Mouse (Mus musculus) erythroid progenitor cell, adult 5-6 weeks (primary cell): Measurements from ENCODE around the gene Gpc6. TPM values are rescaled to one million over a fixed set of nuclear protein-coding genes. Genes with fewer than 3 reads are reported as not detected.

Experiments
- ATAC-seq: replicated peaks from 2 replicates; pipeline ENCODE4 v1.8.0; 2016; ENCODE audit warnings: moderate number of reproducible peaks, mild to moderate bottlenecking, moderate TSS enrichment, inconsistent platforms; ENCODE audit not compliant: poor library complexity, low FRiP score, severe bottlenecking
- total RNA-seq, 2 experiments: library from RNA; stranded (forward) in 1 of 2; stranded (reverse) in 1 of 2; fragments of 150-400 nt in 1 of 2; fragments of 186-747, 209-891 nt in 1 of 2; gene quantifications; 2 replicates each; pipeline versions ENCODE4 v1.2.3 to v1.2.4; 2015 to 2017; ENCODE audit warnings: low replicate concordance in 2 of 2

Gpc6 gene
- total RNA-seq, 2 experiments from 2014 or later: not detected

DNA sequence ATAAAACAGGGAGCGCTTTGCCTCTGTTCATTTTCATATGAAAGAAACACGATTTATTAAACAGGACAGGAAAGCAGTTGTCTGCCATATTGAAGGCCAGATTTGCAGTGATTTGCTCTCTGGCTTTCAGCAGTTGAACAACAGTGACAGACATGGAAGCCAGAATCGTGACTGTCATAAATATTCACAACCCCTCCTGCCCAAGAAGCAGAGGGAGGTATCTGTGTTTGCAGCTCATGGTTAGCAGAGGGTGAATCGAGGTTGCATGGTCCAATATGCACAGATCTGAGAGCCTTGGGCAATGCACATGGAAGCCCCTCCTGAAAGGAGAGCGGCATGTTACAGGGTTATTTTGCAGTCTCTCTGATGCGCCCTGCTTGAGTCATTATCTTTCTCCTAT is 730.3 kb downstream of the Gpc6 start:
- no peak for ATAC-seq

DNA sequence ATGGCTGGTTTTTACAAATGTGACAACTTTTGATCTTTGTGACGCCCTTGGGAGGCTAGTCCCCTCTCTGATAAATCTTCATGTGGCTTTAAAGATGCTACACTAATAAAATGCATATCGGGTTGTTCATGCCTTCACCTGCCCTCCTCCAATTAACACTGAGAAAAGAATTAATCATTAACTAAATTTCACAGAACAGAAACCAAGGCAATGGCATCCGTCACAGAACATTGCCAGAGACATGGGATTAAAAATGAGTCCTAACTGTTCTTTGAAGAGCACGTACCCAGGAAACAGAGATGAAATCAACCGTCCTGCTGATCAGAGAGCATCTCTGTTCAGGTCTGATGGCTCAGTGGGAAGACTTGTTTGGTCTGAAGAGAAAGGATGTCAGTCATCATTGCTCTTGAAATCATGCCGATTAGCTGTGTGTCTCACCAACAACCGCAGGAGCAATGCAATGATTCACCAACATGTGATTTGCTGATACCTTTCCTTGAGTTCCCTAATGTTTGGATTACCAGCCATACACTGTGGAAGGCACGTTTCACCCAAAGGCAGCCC is 734.2 kb downstream of the Gpc6 start:
- ATAC-seq: no peak

DNA sequence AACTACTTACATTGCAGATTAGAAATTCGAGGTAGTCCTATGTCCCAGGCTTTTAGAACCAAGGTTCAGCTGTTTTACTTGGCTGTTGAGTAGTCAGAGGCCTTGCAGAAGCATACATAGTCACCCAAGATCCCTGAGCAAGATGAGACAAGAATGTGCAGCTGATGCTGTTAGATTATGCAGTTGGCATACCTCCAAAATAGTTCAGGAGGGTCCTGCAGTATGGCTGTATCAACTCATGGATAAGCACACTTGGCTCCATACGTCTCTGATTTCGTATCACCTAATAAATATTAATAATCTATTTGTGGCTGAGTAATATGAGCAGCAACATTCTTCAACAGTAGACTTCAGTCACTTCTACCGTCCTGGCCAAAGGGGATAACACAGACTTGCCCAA is 737.1 kb downstream of the Gpc6 start:
- ATAC-seq: no peak

DNA sequence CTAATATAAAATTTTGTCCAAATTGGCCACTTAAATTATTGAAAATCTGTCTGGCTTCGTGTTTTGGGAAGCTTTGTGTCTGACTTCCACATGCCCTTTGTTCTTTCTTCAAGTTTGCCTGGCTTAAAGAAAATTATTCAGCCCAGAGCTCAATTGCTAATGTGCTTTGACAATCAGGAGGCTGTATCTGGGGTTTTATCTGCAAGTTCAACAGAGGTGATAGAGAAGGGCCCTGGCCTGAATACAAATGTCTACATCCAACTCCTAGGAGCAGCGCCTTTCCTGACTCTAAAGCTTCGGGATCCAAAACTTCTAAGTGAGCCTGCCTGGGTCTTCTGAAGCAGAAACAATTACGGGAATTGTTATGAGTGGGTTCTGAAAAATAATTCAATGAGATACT is 739.7 kb downstream of the Gpc6 start:
- ATAC-seq: no peak

GRCm38 (mm10) chr14:117666126-117666525 is 741.0 kb downstream of the Gpc6 start:
- no peak for ATAC-seq

GRCm38 (mm10) chr14:117673541-117673940 is 748.4 kb downstream of the Gpc6 start:
- no peak for ATAC-seq

GRCm38 (mm10) chr14:117674482-117674881 is 749.4 kb downstream of the Gpc6 start:
- no peak for ATAC-seq

DNA sequence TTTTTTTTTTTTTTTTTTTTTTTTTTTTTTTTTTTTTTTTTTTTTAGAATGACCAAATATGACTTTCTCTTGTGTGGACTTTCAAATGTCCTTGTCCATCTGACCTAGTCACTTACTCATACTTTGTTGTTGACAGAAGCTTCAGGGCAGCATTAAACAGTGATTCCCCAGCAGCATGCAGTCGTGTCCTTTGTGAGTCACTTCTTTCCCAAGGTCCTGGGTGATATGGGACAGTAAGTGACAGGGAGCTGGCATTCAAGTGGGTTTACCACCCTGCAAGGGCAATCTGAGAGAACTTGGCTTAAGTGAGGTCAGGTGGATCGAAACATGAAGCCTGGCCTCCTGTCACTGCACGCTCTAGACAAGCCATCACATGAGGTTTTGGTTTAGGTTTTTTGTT is 754.8 kb downstream of the Gpc6 start:
- no peak for ATAC-seq

DNA sequence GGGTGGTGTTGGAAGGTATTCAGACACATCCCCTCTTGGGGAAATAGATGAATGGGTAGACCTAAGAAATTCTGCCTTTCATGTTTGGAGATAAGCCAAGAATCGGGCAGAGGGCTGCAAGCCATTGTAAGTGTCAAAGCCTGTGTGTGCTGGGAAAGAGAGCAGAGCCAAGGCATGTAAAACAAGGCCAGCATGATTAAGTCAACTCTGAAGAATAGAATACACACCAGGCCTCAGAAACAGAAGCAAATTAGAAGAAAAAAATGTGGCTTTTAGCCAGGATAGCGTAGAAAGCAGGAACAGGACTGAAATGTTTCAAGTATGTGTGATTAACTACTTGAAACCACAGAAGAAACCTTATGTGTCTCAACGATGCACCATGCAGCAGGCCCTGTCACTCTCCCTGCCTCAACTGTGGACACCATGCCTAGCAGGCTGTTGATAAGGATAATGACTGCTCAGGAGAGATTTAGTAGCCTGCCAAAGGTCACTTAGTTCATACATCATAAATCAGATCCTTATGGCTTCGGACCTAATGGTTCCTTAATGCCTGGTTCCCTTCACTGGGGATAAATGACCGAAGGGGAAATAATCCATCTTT is 756.3 kb downstream of the Gpc6 start:
- ATAC-seq: no peak

DNA sequence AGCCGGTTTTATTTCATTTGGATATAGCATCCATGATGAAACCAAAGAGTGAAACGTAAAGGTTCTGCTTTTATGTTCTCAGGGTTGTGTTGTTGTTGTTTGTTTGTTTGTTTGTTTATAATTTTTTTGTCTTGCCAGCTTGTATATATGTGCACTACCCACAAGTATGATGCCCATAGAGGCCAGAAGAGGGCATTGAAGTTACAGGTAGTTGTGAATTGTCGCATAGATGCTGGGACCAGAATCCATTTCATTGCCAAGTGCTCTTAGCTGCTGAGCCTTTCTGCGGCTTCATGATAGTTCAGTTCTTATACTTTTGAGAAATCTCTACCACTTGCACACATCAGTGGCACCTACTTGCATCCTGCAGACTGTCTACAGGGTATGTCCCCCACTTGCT is 758.0 kb downstream of the Gpc6 start:
- no peak for ATAC-seq

DNA sequence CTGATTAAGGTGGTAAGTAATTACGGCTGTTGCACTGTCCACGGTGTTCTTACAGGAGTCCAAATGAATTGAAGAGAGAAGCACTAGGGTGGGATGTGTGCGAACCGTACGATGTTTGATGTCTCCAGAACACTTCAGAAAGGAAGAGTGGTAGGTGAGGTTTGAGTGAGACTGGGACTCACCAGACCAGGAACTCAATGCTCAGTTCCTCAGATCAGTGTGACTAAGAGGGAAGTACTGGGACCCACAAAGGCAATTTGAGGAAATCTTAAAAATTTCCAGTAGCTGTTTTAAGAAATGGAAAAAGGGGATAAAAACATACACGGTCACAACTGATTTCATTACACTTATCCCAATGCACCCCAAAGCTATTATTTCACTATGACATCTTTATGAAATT is 764.7 kb downstream of the Gpc6 start:
- no peak for ATAC-seq

DNA sequence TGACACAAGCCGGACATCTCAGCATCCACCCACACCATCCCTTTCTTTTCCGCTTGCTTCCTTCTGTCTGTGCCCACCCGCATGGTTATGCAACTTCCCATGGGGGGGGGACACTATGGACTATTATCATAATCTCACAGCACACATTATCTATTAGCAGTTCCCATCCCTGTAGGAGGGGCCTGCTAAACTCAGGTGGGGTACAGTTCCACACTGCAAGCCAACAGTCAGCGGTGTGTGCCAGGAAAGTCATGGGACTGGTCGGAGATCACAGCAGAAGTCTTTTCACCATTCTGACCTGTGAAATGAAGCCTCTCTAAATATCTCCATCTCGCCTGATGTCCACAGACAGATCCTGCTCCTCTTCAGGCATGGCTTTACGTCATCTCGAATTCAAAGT is 770.5 kb downstream of the Gpc6 start:
- no peak for ATAC-seq

DNA sequence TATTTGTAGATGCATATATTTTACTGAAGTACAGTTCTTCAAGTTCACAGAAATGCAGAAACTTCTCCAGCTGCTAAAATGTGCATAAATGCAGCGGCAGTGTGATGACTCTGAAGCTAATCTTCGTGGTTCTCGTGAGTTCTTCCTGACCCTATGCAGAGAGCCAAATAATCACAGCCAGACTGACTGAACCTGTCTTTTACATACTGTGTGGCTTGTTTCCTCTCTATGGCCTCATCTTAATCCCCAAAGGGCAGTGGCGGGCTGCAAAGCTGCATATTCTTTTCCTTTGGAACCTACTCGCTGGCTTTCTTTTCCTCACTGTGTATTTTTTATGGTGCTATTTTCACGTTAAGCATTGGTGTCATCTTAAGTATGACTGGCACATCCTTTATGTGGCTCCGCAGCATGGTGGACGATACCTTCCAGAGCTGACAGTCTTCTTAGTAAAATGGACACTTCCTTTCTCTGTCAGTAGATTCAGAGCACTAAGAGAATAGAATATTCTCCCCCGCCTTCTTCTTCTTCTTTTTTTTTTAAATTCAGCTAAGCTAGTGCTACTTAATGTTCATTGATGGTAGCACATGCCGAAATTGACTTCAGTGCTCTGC is 775.7 kb downstream of the Gpc6 start:
- no peak for ATAC-seq

GRCm38 (mm10) chr14:117708817-117709216 is 783.7 kb downstream of the Gpc6 start:
- no peak for ATAC-seq

DNA sequence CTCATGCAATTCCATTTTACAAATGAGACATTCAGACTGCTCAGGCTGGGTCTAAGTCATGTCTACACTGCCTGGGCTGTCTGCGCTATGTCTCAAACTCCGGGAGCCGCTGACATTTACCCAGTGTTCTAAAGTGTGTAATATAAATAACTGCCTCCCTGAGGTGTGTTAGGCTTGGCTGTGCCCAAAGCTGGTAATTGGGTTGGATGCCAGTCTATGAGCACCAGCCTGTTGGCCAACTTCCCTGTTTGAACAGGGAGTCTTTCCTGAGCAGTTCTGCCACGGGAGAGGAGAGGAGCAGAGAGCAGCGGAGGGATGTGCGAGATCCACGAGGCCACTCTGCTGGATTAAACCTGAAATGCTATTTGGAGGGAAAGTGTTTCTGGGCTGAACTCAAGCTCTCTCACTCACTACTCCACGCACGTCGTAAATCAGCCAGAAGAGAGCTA is 785.4 kb downstream of the Gpc6 start:
- ATAC-seq: no peak

DNA sequence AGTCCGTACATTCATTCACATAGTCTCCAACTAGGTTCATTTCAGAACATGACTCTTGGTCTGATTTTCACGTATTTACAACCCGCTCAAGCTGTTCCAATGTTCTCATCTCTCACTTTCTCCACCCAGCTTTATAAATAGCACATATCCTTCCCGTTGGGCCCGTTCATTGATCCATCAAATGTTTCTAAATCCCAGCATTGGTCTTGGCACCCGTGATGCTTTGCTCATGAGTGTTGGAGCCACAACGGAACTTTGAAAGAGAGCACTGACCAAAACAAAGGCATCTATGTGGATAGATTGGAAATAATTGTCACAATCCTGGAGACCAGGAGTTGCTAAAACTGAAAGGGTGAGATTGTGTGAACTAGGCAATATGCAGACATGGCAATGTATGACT is 787.2 kb downstream of the Gpc6 start:
- ATAC-seq: no peak

DNA sequence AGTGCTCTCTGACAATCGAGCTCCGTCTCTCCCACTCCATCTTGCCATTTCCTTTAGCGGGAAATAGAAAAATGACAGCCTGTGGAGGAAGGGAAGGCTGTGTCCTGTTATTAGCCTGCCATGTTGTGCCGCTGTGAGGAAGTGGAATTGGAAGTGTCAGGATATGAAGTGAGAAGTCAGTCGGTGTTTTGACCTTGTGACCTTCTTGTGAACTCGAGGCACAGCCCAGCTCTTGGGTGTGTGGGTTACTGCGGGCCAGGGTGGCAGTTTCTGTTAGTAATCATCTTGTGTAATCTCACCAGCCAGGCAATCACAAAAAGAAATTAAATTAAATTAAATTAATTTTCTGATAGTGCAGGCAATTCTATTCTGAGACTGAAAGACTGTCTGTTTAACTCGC is 789.0 kb downstream of the Gpc6 start:
- no peak for ATAC-seq

GRCm38 (mm10) chr14:117716305-117716704 is 791.2 kb downstream of the Gpc6 start:
- ATAC-seq: no peak

DNA sequence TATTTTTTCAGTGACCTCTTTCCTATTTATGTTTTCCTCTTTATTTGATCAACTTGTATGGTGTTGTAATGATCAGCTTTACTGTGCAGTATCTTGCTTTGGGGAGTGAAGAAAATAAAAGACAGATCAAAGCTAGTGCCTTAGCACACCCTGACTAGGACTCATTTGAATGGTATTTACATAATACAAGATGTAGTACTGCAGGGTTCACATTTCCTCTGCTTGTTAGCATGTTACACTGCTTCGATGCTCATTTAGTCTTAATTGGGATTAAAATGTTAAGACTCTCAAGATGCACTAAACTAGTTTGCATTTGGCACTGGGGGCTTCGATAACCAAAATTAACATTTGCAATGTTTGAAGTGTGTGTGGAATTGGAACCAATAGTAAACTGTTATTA is 803.6 kb downstream of the Gpc6 start:
- ATAC-seq: no peak

DNA sequence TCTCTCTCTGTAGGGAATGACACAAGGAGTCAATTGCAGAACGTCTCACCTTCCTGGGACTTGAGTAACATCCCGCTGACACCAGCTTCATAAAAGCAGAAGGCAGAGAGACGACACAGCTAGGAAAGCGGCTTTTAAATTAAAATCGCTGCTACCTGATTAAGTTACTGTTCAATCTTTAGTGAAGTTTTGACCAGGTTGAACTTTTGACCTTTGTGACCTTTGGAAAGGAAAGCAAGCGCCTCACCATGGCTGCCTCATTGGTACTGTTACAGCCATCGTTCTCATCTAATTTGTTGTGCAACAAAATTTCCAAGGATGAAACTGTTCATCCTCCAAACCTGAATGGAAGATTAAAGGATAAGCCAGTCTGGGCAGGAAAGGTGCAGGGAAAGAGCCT is 830.1 kb downstream of the Gpc6 start:
- ATAC-seq: no peak

DNA sequence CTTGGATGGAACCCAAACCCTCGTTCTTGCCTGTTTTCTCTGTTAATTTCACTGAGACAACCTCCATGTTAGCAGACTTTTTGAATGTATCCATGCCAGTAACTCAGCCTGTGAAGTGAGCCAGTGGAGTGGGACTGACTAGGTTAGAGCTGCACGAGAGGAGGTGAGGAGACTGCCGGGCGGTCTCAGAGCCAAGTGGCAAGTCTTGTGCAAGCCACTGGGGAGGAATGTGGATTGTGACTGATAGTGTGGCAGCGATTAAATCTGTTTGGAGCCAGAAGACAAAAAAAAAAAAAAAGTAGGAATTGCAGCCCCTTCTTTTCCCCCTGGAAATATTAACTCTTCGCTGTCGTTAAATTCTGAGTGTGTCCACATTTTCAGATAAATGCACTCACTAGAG is 831.4 kb downstream of the Gpc6 start:
- ATAC-seq: no peak
